Mouse (Mus musculus) heart, embryonic 13.5 days (tissue): Measurements from ENCODE around the gene Sost. TPM values are rescaled to one million over a fixed set of nuclear protein-coding genes. Genes with fewer than 3 reads are reported as not detected.

Experiments used
- ATAC-seq: fragments of 200-750 bp; cut with Nextera tagmentation; 2 replicates; pipeline ENCODE4 v1.8.0; 2017; ENCODE audit warnings: moderate TSS enrichment; ENCODE audit not compliant: insufficient number of reproducible peaks, low FRiP score, low TSS enrichment; ENCODE audit errors: extremely low read depth
- H3K27ac ChIP-seq: fragments of 300-500 bp; sonication (generic); replicated peaks from 2 replicates; pipeline ENCODE4 v1.5.1; 2015; ENCODE audit warnings: moderate library complexity, mild to moderate bottlenecking, inconsistent platforms
- H3K27me3 ChIP-seq: fragments of 300-500 bp; sonication (generic); replicated peaks from 2 replicates; pipeline ENCODE4 v1.6.1; 2015; ENCODE audit warnings: mild to moderate bottlenecking, inconsistent platforms
- H3K36me3 ChIP-seq: fragments of 300-500 bp; sonication (generic); 2 replicates; pipeline ENCODE4 v1.6.1; 2015; ENCODE audit warnings: mild to moderate bottlenecking, inconsistent platforms
- H3K4me1 ChIP-seq: fragments of 300-500 bp; sonication (generic); 2 replicates; pipeline ENCODE4 v1.6.1; 2015; ENCODE audit warnings: inconsistent platforms
- H3K4me2 ChIP-seq: fragments of 300-500 bp; sonication (generic); 2 replicates; pipeline ENCODE4 v1.6.1; 2015; ENCODE audit warnings: inconsistent platforms, mild to moderate bottlenecking, moderate library complexity
- H3K4me3 ChIP-seq: fragments of 300-500 bp; sonication (generic); 2 replicates; pipeline ENCODE4 v1.5.1; 2015; ENCODE audit warnings: moderate library complexity, mild to moderate bottlenecking, inconsistent platforms
- H3K9ac ChIP-seq: fragments of 300-500 bp; sonication (generic); 2 replicates; pipeline ENCODE4 v1.6.1; 2015; ENCODE audit warnings: inconsistent platforms, mild to moderate bottlenecking, moderate library complexity
- H3K9me3 ChIP-seq: fragments of 300-500 bp; sonication (generic); 2 replicates; pipeline ENCODE4 v1.6.1; 2016; ENCODE audit warnings: inconsistent platforms
- WGBS: fragments of 180-500 bp; shearing (Covaris S2); methylation state at CpG from one replicate; pipeline ENCODE4 v1.1.7; 2015; ENCODE audit warnings: mixed read lengths; 5-methylcytosine and 5-hydroxymethylcytosine counted together
- polyA plus RNA-seq: library from polyadenylated mRNA; unstranded; fragments of >200 nt; fragmentation: Nextera tagmentation; extraction: Ambion mirVana; gene quantifications from 2 replicates; pipeline ENCODE4 v1.2.1, GENCODE M21; 2015

Sost gene
- polyA plus RNA-seq, 1 experiment from 2014 or later: 1.8 TPM

- no peaks in the 10 kb centered on the region for H3K9me3 ChIP-seq
- no peak overlapping the region for H3K27ac ChIP-seq
- ATAC-seq: no peak
- no peaks in the 10 kb centered on the region for H3K36me3 ChIP-seq
- H3K4me3 ChIP-seq: no peak overlapping the region
- peaks cover 22% of the 10 kb centered on the region for H3K4me1 ChIP-seq
- WGBS: 35% methylated on average over 5 of the region's 5 CpGs
- 0 out of 2 replicates have a peak, but pooled peaks cover under 1% of the 10 kb centered on the region for H3K27me3 ChIP-seq
- H3K9ac ChIP-seq: no peak overlapping the region
- H3K4me2 ChIP-seq: no peak overlapping the region
Observed at GRCm38 (mm10) chr11:101946525-101946924, 20.3 kb downstream of the Sost start.

- no peak for ATAC-seq
- Histone ChIP-seq H3K4me3 (no peak overlapping the region), H3K9ac (no peak overlapping the region), H3K9me3 (no peaks in the 10 kb centered on the region), H3K4me2 (no peak overlapping the region), H3K36me3 (no peaks in the 10 kb centered on the region), H3K4me1 (0 out of 2 replicates have a peak, but pooled peaks cover 4% of the 10 kb centered on the region), H3K27me3 (peaks cover 17% of the 10 kb centered on the region; the same call in 1 of the 2 replicates), H3K27ac (no peak overlapping the region)
- WGBS: 44% methylated on average over 3 of the region's 3 CpGs
Observed at GRCm38 (mm10) chr11:101943055-101943454, 23.8 kb downstream of the Sost start.

GRCm38 (mm10) chr11:101937108-101937507 is 29.7 kb downstream of the Sost start:
- peak overlapping the region; percentile 50 for H3K27ac ChIP-seq
- WGBS: under 1% methylated on average over 32 of the region's 32 CpGs

GRCm38 (mm10) chr11:101936421-101936820 is 30.4 kb downstream of the Sost start:
- H3K4me2 ChIP-seq: peak overlapping the region; percentile 85
- H3K4me1 ChIP-seq: peaks cover 31% of the 10 kb centered on the region
- WGBS: 32% methylated on average over 7 of the region's 7 CpGs
- no peak for ATAC-seq
- H3K27ac ChIP-seq: no peak overlapping the region
- H3K27me3 ChIP-seq: peaks cover 26% of the 10 kb centered on the region; the same call in 1 of the 2 replicates
- H3K4me3 ChIP-seq: 0 out of 2 replicates have a peak overlapping the region, but pooled peaks have one; percentile 54
- no peaks in the 10 kb centered on the region for H3K9me3 ChIP-seq
- H3K9ac ChIP-seq: no peak overlapping the region
- H3K36me3 ChIP-seq: no peaks in the 10 kb centered on the region

More at GRCm38 (mm10) chr11:101937108-101937507, 29.7 kb downstream of the Sost start:
- peaks cover 26% of the 10 kb centered on the region for H3K4me1 ChIP-seq
- no peak for ATAC-seq
- H3K4me3 ChIP-seq: peak overlapping the region; percentile 54
- H3K9ac ChIP-seq: peak overlapping the region; percentile 83
- no peaks in the 10 kb centered on the region for H3K9me3 ChIP-seq
- peaks cover 26% of the 10 kb centered on the region; the same call in 1 of the 2 replicates for H3K27me3 ChIP-seq
- peak overlapping the region; percentile 85 for H3K4me2 ChIP-seq
- no peaks in the 10 kb centered on the region for H3K36me3 ChIP-seq

- WGBS: 75% methylated on average over 3 of the region's 3 CpGs
- H3K27ac ChIP-seq: no peak overlapping the region
- H3K9ac ChIP-seq: no peak overlapping the region
- no peak overlapping the region for H3K4me2 ChIP-seq
- H3K27me3 ChIP-seq: peaks cover 26% of the 10 kb centered on the region; the same call in 1 of the 2 replicates
- ATAC-seq: no peak
- H3K36me3 ChIP-seq: no peaks in the 10 kb centered on the region
- no peaks in the 10 kb centered on the region for H3K9me3 ChIP-seq
- peaks cover 31% of the 10 kb centered on the region for H3K4me1 ChIP-seq
- no peak overlapping the region for H3K4me3 ChIP-seq
Observed at GRCm38 (mm10) chr11:101935743-101936142, 31.1 kb downstream of the Sost start.

GRCm38 (mm10) chr11:101931978-101932377 is 34.8 kb downstream of the Sost start:
- H3K4me2 ChIP-seq: no peak overlapping the region
- WGBS: 31% methylated on average over 4 of the region's 4 CpGs
- 0 out of 2 replicates have a peak, but pooled peaks cover 4% of the 10 kb centered on the region for H3K27me3 ChIP-seq
- H3K36me3 ChIP-seq: no peaks in the 10 kb centered on the region
- ATAC-seq: no peak
- no peak overlapping the region for H3K9ac ChIP-seq
- peak overlapping the region; percentile 13 for H3K27ac ChIP-seq
- no peaks in the 10 kb centered on the region for H3K9me3 ChIP-seq
- H3K4me3 ChIP-seq: no peak overlapping the region
- H3K4me1 ChIP-seq: peaks cover 28% of the 10 kb centered on the region

- Histone ChIP-seq H3K4me1 (peaks cover 20% of the 10 kb centered on the region), H3K36me3 (no peaks in the 10 kb centered on the region), H3K4me2 (peak overlapping the region; percentile 29), H3K27me3 (no peaks in the 10 kb centered on the region; the same call in none of the 2 replicates), H3K9me3 (no peaks in the 10 kb centered on the region), H3K9ac (no peak overlapping the region), H3K4me3 (no peak overlapping the region), H3K27ac (no peak overlapping the region)
- 26% methylated on average over 25 of the region's 25 CpGs for WGBS
- no peak for ATAC-seq
Observed at GRCm38 (mm10) chr11:101928030-101928762, 38.6 kb downstream of the Sost start.

- Histone ChIP-seq H3K9ac (no peak overlapping the region), H3K4me2 (no peak overlapping the region), H3K27ac (no peak overlapping the region), H3K9me3 (no peaks in the 10 kb centered on the region), H3K4me1 (peaks cover 10% of the 10 kb centered on the region), H3K27me3 (no peaks in the 10 kb centered on the region; the same call in none of the 2 replicates), H3K4me3 (no peak overlapping the region), H3K36me3 (no peaks in the 10 kb centered on the region)
- ATAC-seq: no peak
- WGBS: 85% methylated on average over 10 of the region's 10 CpGs
Observed at GRCm38 (mm10) chr11:101926951-101927589, 39.7 kb downstream of the Sost start.

- 73% methylated on average over 6 of the region's 6 CpGs for WGBS
- ATAC-seq: no peak
Observed at GRCm38 (mm10) chr11:101925636-101926035, 41.2 kb downstream of the Sost start.

GRCm38 (mm10) chr11:101924441-101924976 is 42.3 kb downstream of the Sost start:
- Histone ChIP-seq H3K27me3 (no peaks in the 10 kb centered on the region; the same call in none of the 2 replicates), H3K4me1 (peaks cover 26% of the 10 kb centered on the region), H3K9ac (no peak overlapping the region), H3K9me3 (no peaks in the 10 kb centered on the region), H3K27ac (no peak overlapping the region), H3K4me3 (no peak overlapping the region), H3K4me2 (no peak overlapping the region), H3K36me3 (no peaks in the 10 kb centered on the region)
- ATAC-seq: no peak
- WGBS: 64% methylated on average over 15 of the region's 19 CpGs

More at GRCm38 (mm10) chr11:101925636-101926035, 41.2 kb downstream of the Sost start:
- H3K9ac ChIP-seq: no peak overlapping the region
- no peaks in the 10 kb centered on the region for H3K36me3 ChIP-seq
- H3K27ac ChIP-seq: no peak overlapping the region
- no peaks in the 10 kb centered on the region; the same call in none of the 2 replicates for H3K27me3 ChIP-seq
- peaks cover 18% of the 10 kb centered on the region for H3K4me1 ChIP-seq
- no peaks in the 10 kb centered on the region for H3K9me3 ChIP-seq
- H3K4me2 ChIP-seq: no peak overlapping the region
- no peak overlapping the region for H3K4me3 ChIP-seq

- Histone ChIP-seq H3K9ac (no peak overlapping the region), H3K27me3 (no peaks in the 10 kb centered on the region; the same call in none of the 2 replicates), H3K36me3 (no peaks in the 10 kb centered on the region), H3K4me1 (peaks cover 26% of the 10 kb centered on the region), H3K9me3 (no peaks in the 10 kb centered on the region), H3K4me3 (no peak overlapping the region), H3K4me2 (no peak overlapping the region), H3K27ac (no peak overlapping the region)
- WGBS: 78% methylated on average over 6 of the region's 6 CpGs
- ATAC-seq: no peak
Observed at GRCm38 (mm10) chr11:101923988-101924387, 42.8 kb downstream of the Sost start.
